Mouse (Mus musculus): ENCODE measurements at regions not wholly inside any gene's neighbourhood (a gene's known extent, or its start where the extent isn't known, plus 50 kb on each side); places are given as distances from the start of the nearest gene placed in this dataset.

GRCm38 (mm10) chr1:119153619-119154018 is 100.2 kb upstream of the Gli2 start:
- TF ChIP-seq CTCF (IDR thresholded peaks at IDR 0.05; ENCODE audit: control insufficient read depth, insufficient read depth, insufficient replicate concordance, low read depth, low read length) (peak; percentile 15; the same call in 1 of the 2 replicates), POLR2A (IDR thresholded peaks at IDR 0.05; ENCODE audit: control insufficient read depth, low read depth, low read length) (no peak)
